Mouse (Mus musculus) adrenal gland, adult 2 months (tissue): ENCODE results near the gene Iqschfp. TPM values are rescaled to one million over a fixed set of nuclear protein-coding genes. Genes with fewer than 3 reads are reported as not detected.

Experiments used
- DNase-seq: peaks from one replicate; pipeline ENCODE4 v3.0.0; 2021
- polyA plus RNA-seq: library from polyadenylated mRNA; depleted of rRNA; stranded (reverse); fragments of >200 nt; gene quantifications from 2 replicates; pipeline ENCODE4 v1.2.3, GENCODE M21; 2012
- total RNA-seq, 2 experiments: library from RNA; stranded (reverse); gene quantifications; 2 replicates each; pipeline ENCODE4 v1.2.3; 2021

Gene Iqschfp
- total and polyA plus RNA-seq, 3 experiments = not detected

GRCm38 (mm10) chr3:68596938-68597337 is 704.9 kb downstream of the Iqschfp start:
- no peak for DNase-seq

- DNase-seq = no peak
Measured at GRCm38 (mm10) chr3:68602891-68603290, 710.9 kb downstream of the Iqschfp start.

GRCm38 (mm10) chr3:68604467-68604866 is 712.4 kb downstream of the Iqschfp start:
- DNase-seq = no peak

DNA sequence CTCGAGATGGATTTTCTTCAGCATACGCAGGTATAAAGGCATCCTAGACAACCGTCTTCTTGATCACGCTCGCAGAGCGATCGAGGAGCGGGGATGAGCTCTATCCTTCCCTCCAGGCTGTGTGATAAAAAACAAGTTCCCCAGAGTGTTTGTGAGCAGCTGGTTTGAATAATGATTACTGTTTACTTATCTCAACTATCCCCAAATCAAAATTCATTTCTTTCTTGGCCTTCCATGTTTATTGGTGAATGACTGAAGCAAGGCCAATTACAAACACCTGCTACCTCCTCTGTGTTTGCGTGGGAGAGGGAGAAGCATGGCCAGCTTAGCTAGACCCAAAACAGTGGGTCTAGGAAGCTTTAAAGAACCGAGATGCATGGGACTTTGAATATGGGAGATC is 712.9 kb downstream of the Iqschfp start:
- no peak for DNase-seq

- DNase-seq = no peak
Measured at GRCm38 (mm10) chr3:68605942-68606603, 714.0 kb downstream of the Iqschfp start.

GRCm38 (mm10) chr3:68606730-68607129 is 714.7 kb downstream of the Iqschfp start:
- no peak for DNase-seq

DNA sequence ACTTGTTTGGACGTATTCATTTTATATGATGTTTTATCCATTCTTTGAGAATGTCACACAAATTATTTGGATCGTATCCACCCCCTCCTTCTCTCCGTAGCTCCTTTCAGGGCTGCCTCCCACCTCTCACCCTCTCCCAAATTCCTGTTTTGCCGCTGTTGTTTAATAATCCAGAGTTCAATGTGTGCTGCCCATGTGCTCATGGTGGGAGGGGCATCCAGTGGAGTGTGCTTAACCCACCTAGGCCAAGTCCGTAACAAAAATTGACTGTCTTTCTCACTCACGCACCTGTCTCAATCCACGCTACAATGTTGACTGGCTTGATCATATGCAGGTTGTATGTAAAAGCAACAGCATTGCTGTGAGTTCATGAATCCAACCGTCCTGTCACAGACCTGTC is 715.3 kb downstream of the Iqschfp start:
- DNase-seq = no peak

- peak; percentile 75 for DNase-seq
Measured at GRCm38 (mm10) chr3:68608848-68609497, 716.9 kb downstream of the Iqschfp start.

- peak; percentile 28 for DNase-seq
Measured at GRCm38 (mm10) chr3:68610011-68610410, 718.0 kb downstream of the Iqschfp start.

- DNase-seq = no peak
Measured at GRCm38 (mm10) chr3:68610598-68611261, 718.7 kb downstream of the Iqschfp start.

DNA sequence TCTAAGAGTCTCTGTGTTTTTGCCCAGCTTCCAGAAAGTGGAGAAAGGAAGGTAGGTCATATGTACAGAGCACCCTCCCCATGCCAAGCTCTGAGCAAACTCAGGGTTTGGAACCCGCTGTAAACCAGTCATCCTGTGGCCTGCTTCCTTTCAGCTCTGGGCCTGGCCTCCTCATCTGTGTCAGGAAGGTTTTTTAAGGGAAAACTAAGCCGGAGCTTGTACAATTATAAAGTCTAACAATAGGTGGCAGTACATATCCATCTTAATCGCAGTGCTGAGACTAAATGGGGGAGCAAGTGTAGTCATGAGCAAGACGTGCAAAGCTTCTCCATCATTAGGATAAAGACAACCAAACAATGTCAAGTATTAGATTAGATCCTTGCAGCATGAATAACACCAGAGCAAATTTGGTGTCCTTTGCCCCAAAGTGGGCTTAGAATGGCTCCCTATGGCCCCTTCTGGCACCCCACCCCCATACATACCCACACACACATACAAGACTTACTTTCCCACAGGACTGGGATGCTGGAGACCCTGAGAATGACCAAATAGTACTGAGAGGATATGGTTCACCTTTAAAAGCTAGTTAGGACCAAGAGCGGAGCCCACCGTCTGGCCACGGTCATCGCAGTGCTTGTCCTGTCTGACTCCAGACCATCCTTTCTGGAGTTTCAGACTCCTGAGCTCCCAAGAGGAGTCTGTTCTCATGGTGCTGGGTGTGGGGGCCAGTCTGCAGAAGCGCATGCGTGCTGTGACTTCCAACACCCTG is 723.2 kb downstream of the Iqschfp start:
- DNase-seq = peak; percentile 26

DNA sequence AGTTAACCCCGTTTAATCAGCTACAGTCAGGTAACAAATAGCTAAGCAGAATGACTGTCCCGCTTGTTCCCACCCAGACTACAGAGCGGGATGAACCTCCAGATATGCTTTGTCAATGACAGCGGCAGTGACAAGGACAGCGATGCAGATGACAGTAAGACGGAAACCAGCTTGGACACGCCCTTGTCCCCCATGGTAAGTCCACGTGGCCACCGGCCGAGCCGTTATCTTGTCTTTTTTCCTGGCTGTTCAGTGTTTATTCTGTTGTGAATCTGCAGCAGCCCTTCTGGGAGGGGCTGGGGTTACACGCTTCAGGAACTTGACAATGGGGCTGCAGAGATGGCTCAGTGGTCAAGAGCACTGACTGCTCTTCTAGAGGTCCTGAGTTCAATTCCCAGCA is 724.3 kb downstream of the Iqschfp start:
- no peak for DNase-seq

GRCm38 (mm10) chr3:68617708-68618107 is 725.7 kb downstream of the Iqschfp start:
- no peak for DNase-seq

DNA sequence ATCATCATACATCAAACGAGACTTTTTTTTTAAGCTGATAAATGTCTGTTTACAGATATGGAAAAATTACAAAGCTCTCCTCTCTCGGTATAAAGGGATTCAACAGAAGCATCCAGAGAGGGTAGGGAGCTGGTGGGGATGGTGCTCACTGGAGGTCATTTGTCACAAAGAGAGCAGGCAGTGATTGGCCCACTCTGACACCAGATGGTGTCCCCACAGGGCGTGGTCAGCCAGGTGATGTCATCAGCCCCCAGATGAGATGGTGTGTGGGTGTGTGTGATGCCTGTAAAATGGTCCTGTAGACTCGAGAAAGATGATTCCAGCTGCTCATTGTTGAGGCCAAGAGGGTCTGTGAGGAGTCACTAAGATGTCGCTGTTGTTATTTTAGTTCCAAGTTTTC is 727.1 kb downstream of the Iqschfp start:
- no peak for DNase-seq

GRCm38 (mm10) chr3:68621971-68622370 is 729.9 kb downstream of the Iqschfp start:
- no peak for DNase-seq

DNA sequence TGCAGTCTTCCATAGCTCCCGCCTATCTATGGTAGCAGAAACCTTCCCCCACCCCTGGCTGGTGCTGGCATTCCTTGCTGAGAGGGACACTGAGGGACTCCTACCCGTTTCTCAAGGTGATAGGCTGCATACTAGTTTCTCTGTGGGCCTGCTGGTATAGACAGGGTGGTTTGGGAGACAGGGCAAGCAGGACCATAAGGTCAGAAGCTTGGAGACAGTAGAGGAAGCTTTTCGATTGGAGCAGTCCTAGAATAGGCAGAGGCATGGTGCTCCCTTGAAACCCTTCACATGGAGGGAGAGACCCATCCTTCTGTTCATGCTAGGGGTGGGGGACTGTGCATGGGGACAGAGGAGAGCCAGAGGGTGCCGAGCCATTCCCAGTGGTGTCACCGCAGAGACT is 731.0 kb downstream of the Iqschfp start:
- DNase-seq = no peak

GRCm38 (mm10) chr3:68624471-68624870 is 732.4 kb downstream of the Iqschfp start:
- no peak for DNase-seq

DNA sequence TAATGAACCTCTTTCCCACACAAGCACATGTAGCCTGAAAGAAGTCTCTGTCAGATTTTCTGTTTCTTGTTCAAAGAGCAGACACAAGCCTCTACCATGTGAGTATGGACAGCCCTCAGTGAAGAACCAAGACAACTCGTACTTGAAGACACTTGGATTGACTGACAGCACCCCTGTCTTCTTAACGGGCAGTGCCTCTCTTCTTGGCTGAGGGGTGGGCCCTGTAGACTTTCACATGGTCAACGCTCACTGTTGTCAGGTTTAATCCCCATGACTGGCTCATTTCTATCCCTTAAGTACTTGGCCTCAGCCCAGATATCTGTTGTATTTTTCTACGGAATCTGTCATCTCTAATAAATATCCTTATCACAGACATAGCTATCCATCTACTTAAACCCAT is 738.2 kb downstream of the Iqschfp start:
- DNase-seq = no peak

DNA sequence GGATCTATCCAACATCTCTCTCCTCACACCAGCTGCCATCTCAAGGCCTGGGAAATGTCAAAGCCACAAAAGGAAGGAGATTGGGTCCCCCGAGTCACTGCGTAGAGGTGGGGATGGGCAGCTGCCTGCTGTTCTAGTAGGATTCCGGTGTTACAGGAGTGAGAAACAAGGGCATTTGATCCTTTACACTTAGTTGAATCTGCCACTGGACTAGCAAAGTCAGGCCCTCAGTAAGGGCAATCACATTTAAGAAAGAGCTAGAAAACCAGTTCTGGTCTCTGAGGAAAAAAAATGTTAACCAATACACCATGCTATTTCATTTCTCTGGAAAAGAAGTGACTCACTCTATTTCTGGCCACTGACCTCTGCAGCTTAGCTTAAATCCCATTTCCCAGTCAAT is 738.8 kb downstream of the Iqschfp start:
- peak; percentile 15 for DNase-seq

DNA sequence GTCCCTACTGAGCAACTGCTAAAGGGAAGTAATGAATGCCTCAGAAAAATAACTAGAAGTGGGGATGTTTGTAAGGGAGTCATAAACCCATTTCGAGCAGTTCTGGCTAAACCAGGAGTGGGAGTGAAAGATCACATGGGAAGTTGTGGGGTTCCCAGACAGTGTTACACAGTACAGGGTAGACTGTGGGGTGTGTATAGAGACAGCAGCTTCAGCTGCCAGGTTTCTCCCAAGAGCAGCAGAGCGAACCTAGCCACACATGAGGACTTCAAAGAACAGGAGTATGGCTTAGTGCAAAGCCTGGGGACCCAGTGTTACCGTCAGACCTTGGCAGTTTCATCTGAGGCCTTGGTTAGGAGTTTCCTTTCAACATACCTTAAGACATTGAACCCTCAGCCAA is 740.7 kb downstream of the Iqschfp start:
- no peak for DNase-seq

DNA sequence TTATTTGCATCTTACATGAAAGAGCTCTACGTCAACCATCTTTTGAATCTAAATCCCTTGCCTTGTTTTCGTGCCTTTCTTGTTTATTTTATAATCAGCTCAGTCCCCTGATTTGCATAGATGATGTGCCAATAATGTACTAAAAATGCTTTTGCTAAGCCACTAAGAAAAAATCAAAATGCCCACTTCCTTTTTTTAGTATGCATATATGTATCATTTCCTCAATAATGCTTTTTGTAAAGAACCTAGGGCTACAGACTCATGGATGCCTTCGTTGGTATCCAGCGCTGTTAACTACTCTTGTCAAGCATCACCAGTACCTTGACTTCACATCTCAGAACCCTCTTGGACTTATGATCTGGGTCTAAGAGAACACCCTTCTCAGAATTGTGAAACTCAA is 741.5 kb downstream of the Iqschfp start:
- DNase-seq = no peak

DNA sequence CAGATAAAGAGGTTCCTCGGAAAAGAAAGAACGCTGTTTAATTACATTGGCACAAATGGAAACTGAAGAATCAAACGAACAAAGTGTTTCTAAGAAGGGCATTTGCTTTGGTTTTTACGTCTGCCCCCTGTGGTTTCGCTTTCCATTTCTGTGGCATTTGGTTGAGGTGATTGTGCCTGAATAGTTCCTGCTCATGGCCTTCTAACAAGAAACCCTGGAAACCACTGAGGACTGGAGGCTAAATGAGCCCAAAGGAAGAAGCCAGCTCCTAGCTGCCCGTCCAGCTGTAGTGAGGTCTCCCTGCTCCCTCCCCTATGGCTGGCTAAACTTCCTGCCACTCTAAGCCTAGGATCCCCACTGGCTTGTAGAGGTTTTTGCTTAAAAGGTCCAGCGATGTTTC is 745.9 kb downstream of the Iqschfp start:
- DNase-seq = no peak

DNA sequence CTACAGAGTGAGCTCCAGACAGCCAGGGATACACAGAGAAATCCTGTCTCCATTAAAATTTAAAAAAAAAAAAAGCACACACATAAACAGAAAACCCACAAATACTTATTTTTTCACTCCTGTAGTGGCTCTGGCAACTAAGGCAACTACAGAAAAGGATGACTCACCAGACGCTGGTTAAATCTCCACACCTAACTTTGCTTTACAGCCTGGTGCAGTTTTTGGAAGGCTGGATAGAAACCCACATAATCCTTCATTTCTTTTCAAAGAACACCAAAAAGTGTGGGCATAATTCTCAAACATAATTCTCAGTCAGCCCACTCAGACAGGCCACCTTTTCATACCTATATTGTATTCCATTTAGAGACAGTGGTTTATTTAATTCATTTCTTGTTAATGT is 746.7 kb downstream of the Iqschfp start:
- no peak for DNase-seq
